Mouse (Mus musculus): Measurements from ENCODE around the gene Mctp1.

GRCm38 (mm10) chr13:76529915-76530314, 145.6 kb downstream of the Mctp1 start:
- TF ChIP-seq CTCF (IDR thresholded peaks at IDR 0.05), result no peak
- no peak for TF ChIP-seq EP300 (IDR thresholded peaks at IDR 0.05)

Data from lung, postnatal 0 days (tissue).